ENCODE assay signal across 8 mouse cellular contexts in the genomic region with DNA sequence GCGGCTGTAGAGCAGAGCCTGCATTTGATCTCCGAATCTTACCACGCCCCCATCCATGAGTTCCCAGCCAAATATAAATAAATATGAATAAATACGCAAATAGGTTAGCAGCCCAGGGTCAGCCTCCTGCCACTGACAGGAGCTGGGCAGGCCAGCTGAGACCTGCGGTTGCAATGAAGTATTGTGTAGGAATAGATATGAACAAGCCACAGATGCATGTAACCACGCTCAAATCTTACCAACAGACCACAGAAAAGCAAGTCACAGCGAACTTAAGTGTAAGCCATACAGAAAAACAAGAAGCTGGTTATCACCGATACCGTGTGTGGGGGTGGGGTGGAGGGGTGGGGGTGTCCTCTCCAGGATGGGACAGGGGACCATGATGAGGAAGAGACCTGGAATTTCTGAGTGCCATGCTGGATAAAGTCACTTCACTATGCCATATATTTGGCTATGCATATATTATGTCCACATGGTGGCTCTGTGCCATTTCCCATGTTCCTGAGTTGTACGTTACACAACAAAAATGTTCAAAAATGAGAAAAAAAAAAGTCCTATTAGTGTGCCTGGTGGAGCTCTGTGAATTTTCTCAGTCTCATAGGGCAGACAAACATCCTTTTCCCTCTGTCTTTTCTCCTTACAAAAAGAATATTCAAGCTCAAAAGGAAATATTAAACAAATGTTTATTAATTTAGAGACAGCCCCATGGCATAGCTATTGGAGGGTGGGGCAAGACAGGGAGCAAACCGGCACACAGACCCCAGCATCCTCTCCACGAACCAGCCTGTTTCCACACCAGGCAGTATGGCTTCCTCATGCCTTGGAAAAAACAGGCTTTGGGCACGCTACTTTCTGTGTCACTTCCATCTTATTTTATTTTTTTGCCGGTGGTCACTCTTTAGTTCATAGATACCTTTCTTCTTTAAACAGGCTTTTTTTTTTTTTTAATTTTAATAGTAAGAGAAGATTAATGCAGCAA. TPM values are rescaled to one million over a fixed set of nuclear protein-coding genes. Genes with fewer than 3 reads are reported as not detected.
DNase-seq lines count a peak whose midpoint lies in the region; ATAC-seq lines count a peak whose summit lies in the region.

No protein-coding gene starts in this region.

- H3K4me1 ChIP-seq in liver, embryonic 11.5 days (replicated peaks; ENCODE audit: control insufficient read depth, insufficient read depth, low read length), result peaks cover 13% of the 10 kb centered on the region
- H3K4me1 ChIP-seq in embryonic facial prominence, embryonic 14.5 days (ENCODE audit: control insufficient read depth, insufficient read depth, low read length), result peaks cover 8% of the 10 kb centered on the region
- peaks cover 53% of the 10 kb centered on the region for H3K4me1 ChIP-seq in limb, embryonic 10.5 days
- peaks cover 48% of the 10 kb centered on the region for H3K4me1 ChIP-seq in neural tube, embryonic 13.5 days (replicated peaks)

- H3K27me3 ChIP-seq in liver, embryonic 11.5 days (replicated peaks; ENCODE audit: control insufficient read depth, insufficient read depth, low read length), result peaks cover 40% of the 10 kb centered on the region
- H3K27me3 ChIP-seq in embryonic facial prominence, embryonic 14.5 days (replicated peaks; ENCODE audit: control insufficient read depth, insufficient read depth, low read length), result no peaks in the 10 kb centered on the region
- peaks cover 18% of the 10 kb centered on the region for H3K27me3 ChIP-seq in limb, embryonic 10.5 days (ENCODE audit: low read depth, poor library complexity, severe bottlenecking)
- peaks cover 4% of the 10 kb centered on the region; the same call in 1 of the 2 replicates for H3K27me3 ChIP-seq in neural tube, embryonic 13.5 days

- DNase-seq in liver, embryonic 11.5 days (ENCODE audit: low spot score), result no peak
- no peak for DNase-seq in liver
- no peak for DNase-seq in embryonic facial prominence, embryonic 14.5 days (ENCODE audit: low spot score)
- no peak for DNase-seq in limb, embryonic 10.5 days (ENCODE audit: low spot score)
- DNase-seq in kidney, adult 18-20 months, result no peak
- no peak for DNase-seq in urinary bladder, postnatal 14 days (ENCODE audit: low spot score)
- DNase-seq in adrenal gland, postnatal 36 days, result no peak

- H3K27ac ChIP-seq in liver, embryonic 11.5 days (ENCODE audit: low read depth, low read length), result no peak overlapping the region
- H3K27ac ChIP-seq in embryonic facial prominence, embryonic 14.5 days (replicated peaks; ENCODE audit: low read depth, low read length), result 0 out of 2 replicates have a peak overlapping the region, but pooled peaks have one; percentile 54
- no peak overlapping the region; the same call in 1 of the 2 replicates for H3K27ac ChIP-seq in limb, embryonic 10.5 days
- peak overlapping the region; percentile 97 for H3K27ac ChIP-seq in neural tube, embryonic 13.5 days (replicated peaks)

- no peak overlapping the region for H3K9ac ChIP-seq in liver, embryonic 11.5 days (ENCODE audit: low read depth, low read length)
- peak overlapping the region; percentile 58 for H3K9ac ChIP-seq in embryonic facial prominence, embryonic 14.5 days (ENCODE audit: low read depth, low read length)
- peak overlapping the region; percentile 57 for H3K9ac ChIP-seq in neural tube, embryonic 13.5 days

- 25% methylated on average over 14 of the region's 14 CpGs for WGBS in liver, embryonic 11.5 days
- WGBS in embryonic facial prominence, embryonic 14.5 days, result 36% methylated on average over 14 of the region's 14 CpGs
- 30% methylated on average over 14 of the region's 14 CpGs for WGBS in limb, embryonic 10.5 days
- 32% methylated on average over 14 of the region's 14 CpGs for WGBS in neural tube, embryonic 13.5 days

- ATAC-seq in liver, embryonic 11.5 days (replicated peaks; ENCODE audit: low FRiP score), result no peak
- ATAC-seq in embryonic facial prominence, embryonic 14.5 days (ENCODE audit: low read depth), result no peak
- no peak for ATAC-seq in neural tube, embryonic 13.5 days (ENCODE audit: low read depth)

- no peaks in the 10 kb centered on the region for H3K9me3 ChIP-seq in liver, embryonic 11.5 days (ENCODE audit: control insufficient read depth, low read length)
- no peaks in the 10 kb centered on the region for H3K9me3 ChIP-seq in embryonic facial prominence, embryonic 14.5 days (ENCODE audit: control insufficient read depth, low read length)
- H3K9me3 ChIP-seq in limb, embryonic 10.5 days (replicated peaks), result no peaks in the 10 kb centered on the region
- no peaks in the 10 kb centered on the region for H3K9me3 ChIP-seq in neural tube, embryonic 13.5 days

- H3K4me2 ChIP-seq in liver, embryonic 11.5 days, result peak overlapping the region; percentile 44
- peak overlapping the region; percentile 69 for H3K4me2 ChIP-seq in embryonic facial prominence, embryonic 14.5 days (ENCODE audit: low read depth, low read length)
- H3K4me2 ChIP-seq in neural tube, embryonic 13.5 days, result peak overlapping the region; percentile 73

- H3K36me3 ChIP-seq in liver, embryonic 11.5 days (ENCODE audit: control insufficient read depth, insufficient read depth, low read length), result no peaks in the 10 kb centered on the region
- no peaks in the 10 kb centered on the region for H3K36me3 ChIP-seq in embryonic facial prominence, embryonic 14.5 days (ENCODE audit: control insufficient read depth, insufficient read depth, low read length)
- 0 out of 2 replicates have a peak, but pooled peaks cover 3% of the 10 kb centered on the region for H3K36me3 ChIP-seq in limb, embryonic 10.5 days
- no peaks in the 10 kb centered on the region for H3K36me3 ChIP-seq in neural tube, embryonic 13.5 days

- no peak overlapping the region for H3K4me3 ChIP-seq in liver, embryonic 11.5 days (ENCODE audit: low read depth, low read length)
- H3K4me3 ChIP-seq in embryonic facial prominence, embryonic 14.5 days (ENCODE audit: low read depth, low read length), result peak overlapping the region; percentile 37
- peak overlapping the region; percentile 50 for H3K4me3 ChIP-seq in limb, embryonic 10.5 days
- peak overlapping the region; percentile 37 for H3K4me3 ChIP-seq in neural tube, embryonic 13.5 days

RNA-seq across cellular contexts. Expression of gene Fbxl14, which starts 28.2 kb away (rescaled TPM):
- 6.7 and 6.9 TPM in 2 replicates for polyA plus RNA-seq in liver, embryonic 11.5 days (2014; fragmentation: Nextera tagmentation; extraction: Ambion mirVana)
- polyA plus RNA-seq in embryonic facial prominence, embryonic 14.5 days (2014; fragmentation: Nextera tagmentation; extraction: Ambion mirVana), result 6.2 and 7.5 TPM in 2 replicates
- 3.0 and 3.5 TPM in 2 replicates for polyA plus RNA-seq in limb, embryonic 10.5 days (2016; fragmentation: Nextera tagmentation; extraction: Ambion mirVana)
- 2.8 and 3.0 TPM in 2 replicates for polyA plus RNA-seq in neural tube, embryonic 13.5 days (2015; fragmentation: Nextera tagmentation; extraction: Ambion mirVana)
- total RNA-seq in adrenal gland, postnatal 36 days (2021), result 10 to 100 TPM; 31.9 to 36.0 TPM

RNA-seq across cellular contexts. Expression of gene Adipor2, which starts 33.8 kb away (rescaled TPM):
- polyA plus RNA-seq in liver, embryonic 11.5 days (2014; fragmentation: Nextera tagmentation; extraction: Ambion mirVana), result 15.8 and 16.5 TPM in 2 replicates
- polyA plus RNA-seq in embryonic facial prominence, embryonic 14.5 days (2014; fragmentation: Nextera tagmentation; extraction: Ambion mirVana), result 25.8 and 30.1 TPM in 2 replicates
- polyA plus RNA-seq in limb, embryonic 10.5 days (2016; fragmentation: Nextera tagmentation; extraction: Ambion mirVana), result 27.8 and 29.4 TPM in 2 replicates
- 33.4 and 39.2 TPM in 2 replicates for polyA plus RNA-seq in neural tube, embryonic 13.5 days (2015; fragmentation: Nextera tagmentation; extraction: Ambion mirVana)
- total RNA-seq in adrenal gland, postnatal 36 days (2021), result 100 to 1,000 TPM; 200 to 209 TPM

Comparison
In these comparisons a context has a peak if more than half of its experiments do, and no peak if none do; other contexts are left out.
1. H3K27ac ChIP-seq: peak in embryonic facial prominence, embryonic 14.5 days (single experiment) and neural tube, embryonic 13.5 days (single experiment); none in liver, embryonic 11.5 days (single experiment) and limb, embryonic 10.5 days (single experiment).
2. Peak in every context shown above with its lines, with median percentiles within 50 percentile points of each other: H3K4me2 ChIP-seq.